Mouse (Mus musculus) lung, embryonic 15.5 days (tissue): Measurements from ENCODE around the gene Vkorc1l1. TPM values are rescaled to one million over a fixed set of nuclear protein-coding genes. Genes with fewer than 3 reads are reported as not detected.

Source experiments
- ATAC-seq: fragments of 200-750 bp; cut with Nextera tagmentation; 2 replicates; pipeline ENCODE4 v1.8.0; 2017; ENCODE audit warnings: moderate number of reproducible peaks, borderline replicate concordance; ENCODE audit not compliant: low FRiP score, low TSS enrichment; ENCODE audit errors: extremely low read depth
- H3K27ac ChIP-seq: fragments of 300-500 bp; sonication (generic); 2 replicates; pipeline ENCODE4 v1.5.1; 2015; ENCODE audit warnings: moderate library complexity, mild to moderate bottlenecking, inconsistent platforms
- H3K27me3 ChIP-seq: fragments of 300-500 bp; sonication (generic); 2 replicates; pipeline ENCODE4 v1.6.1; 2015; ENCODE audit warnings: inconsistent platforms
- H3K36me3 ChIP-seq: fragments of 300-500 bp; sonication (generic); 2 replicates; pipeline ENCODE4 v1.6.1; 2015; ENCODE audit warnings: inconsistent platforms
- H3K4me1 ChIP-seq: fragments of 300-500 bp; sonication (generic); 2 replicates; pipeline ENCODE4 v1.6.1; 2015; ENCODE audit warnings: inconsistent platforms
- H3K4me2 ChIP-seq: fragments of 300-500 bp; sonication (generic); 2 replicates; pipeline ENCODE4 v1.6.1; 2015; ENCODE audit warnings: inconsistent platforms, mild to moderate bottlenecking, moderate library complexity
- H3K4me3 ChIP-seq: fragments of 300-500 bp; sonication (generic); 2 replicates; pipeline ENCODE4 v1.5.1; 2015; ENCODE audit warnings: mild to moderate bottlenecking, inconsistent platforms
- H3K9ac ChIP-seq: fragments of 300-500 bp; sonication (generic); 2 replicates; pipeline ENCODE4 v1.6.1; 2015; ENCODE audit warnings: inconsistent platforms
- H3K9me3 ChIP-seq: fragments of 300-500 bp; sonication (generic); 2 replicates; pipeline ENCODE4 v1.6.1; 2016; ENCODE audit warnings: inconsistent platforms
- WGBS: fragments of 180-500 bp; shearing (Covaris S2); methylation state at CpG from one replicate; pipeline ENCODE4 v1.1.7; 2015; 5-methylcytosine and 5-hydroxymethylcytosine counted together
- polyA plus RNA-seq: library from polyadenylated mRNA; unstranded; fragments of >200 nt; fragmentation: Nextera tagmentation; extraction: Ambion mirVana; gene quantifications from 2 replicates; pipeline ENCODE4 v1.2.1, GENCODE M21; 2015

Gene Vkorc1l1
- polyA plus RNA-seq, 1 experiment from 2014 or later: 24.8 TPM

DNA sequence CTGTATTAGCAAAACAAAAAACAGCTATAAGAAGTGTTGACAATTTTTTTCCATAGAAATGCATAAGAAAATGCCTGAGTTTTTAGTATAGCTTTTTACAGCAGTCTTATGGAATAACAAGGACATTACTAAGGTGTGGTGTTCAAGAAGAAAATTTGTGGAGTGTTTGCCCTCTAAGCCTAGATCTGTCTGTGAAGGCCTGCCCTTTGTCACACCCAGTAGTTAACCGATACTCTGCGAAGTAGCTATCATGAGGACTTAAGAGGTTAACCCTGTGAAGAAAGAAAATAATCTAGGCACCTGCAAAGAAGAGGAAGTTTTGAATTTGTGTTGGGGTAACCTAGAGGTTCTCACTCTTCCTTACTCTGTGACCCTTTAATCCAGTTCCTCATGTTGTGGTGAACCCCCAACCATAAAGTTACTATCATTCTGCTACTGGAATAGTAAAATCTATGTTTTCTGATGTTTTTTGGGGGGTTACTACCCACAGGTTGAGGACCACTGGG, 5.8 kb downstream of the Vkorc1l1 start:
- no peak overlapping the region for H3K9ac ChIP-seq
- H3K36me3 ChIP-seq: 0 out of 2 replicates have a peak, but pooled peaks cover 3% of the 10 kb centered on the region
- H3K4me2 ChIP-seq: no peak overlapping the region
- ATAC-seq: no peak
- H3K9me3 ChIP-seq: no peaks in the 10 kb centered on the region
- 70% methylated on average over 2 of the region's 2 CpGs for WGBS
- H3K27ac ChIP-seq: no peak overlapping the region
- H3K27me3 ChIP-seq: no peaks in the 10 kb centered on the region
- H3K4me1 ChIP-seq: peaks cover 7% of the 10 kb centered on the region
- no peak overlapping the region for H3K4me3 ChIP-seq

DNA sequence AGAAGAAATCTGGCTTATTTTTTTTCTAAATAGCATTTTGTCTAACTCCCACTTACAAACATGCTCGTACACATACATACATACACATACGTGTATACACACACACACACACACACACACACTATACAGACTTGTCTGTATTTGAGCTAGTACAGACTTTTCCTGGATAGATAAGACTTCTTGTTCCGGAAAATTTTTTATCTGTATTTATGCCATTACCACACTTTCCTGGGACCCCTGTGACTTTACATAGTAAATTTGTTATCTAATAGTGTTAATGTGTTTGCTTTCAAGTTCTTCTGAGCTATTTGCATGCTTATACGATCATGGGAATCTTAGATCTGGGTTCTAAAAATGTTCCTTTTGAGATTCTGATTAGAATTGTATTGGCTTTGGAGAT, 10.4 kb downstream of the Vkorc1l1 start:
- no peaks in the 10 kb centered on the region for H3K27me3 ChIP-seq

DNA sequence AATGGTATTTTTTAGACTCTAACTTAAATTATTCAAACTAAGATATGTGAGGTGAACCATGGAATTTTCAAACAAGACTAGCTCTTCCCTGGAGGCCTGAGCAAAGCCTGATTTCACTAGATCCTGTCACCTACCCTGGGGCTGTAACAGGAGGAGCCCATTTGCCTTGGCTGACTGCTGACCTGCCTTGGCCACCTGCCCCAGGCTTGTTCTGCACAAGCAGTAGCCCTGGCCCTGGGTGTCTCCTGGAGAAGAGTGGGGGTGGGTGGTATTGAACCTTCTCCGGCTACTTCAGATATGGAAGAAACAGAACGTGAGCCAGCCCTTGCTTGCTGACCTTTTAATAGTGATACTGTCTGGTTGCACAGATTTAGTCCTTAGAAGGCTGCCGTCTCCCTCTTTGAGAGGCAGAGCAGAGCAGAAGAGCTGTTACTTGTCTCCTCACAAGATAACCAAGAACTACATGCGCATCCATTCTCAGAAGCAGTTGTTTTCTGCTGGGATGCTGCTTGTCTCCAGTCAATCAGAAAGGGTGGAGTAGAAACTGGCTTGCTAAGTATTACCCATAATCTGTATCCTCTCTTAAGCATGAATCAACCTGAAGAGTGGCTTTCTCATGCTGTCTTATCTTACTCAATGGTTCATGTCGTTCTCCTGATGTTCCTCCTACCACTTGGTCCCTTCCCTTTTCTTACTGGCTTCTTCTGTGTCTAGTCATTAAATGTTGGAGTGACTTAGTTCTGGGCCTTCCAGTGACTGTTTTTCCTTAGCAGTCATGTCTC, 12.9 kb downstream of the Vkorc1l1 start:
- H3K27me3 ChIP-seq: no peaks in the 10 kb centered on the region
- H3K4me1 ChIP-seq: no peaks in the 10 kb centered on the region
- no peak overlapping the region for H3K4me2 ChIP-seq
- no peak for ATAC-seq
- no peaks in the 10 kb centered on the region for H3K36me3 ChIP-seq
- WGBS: 84% methylated on average over 5 of the region's 5 CpGs
- H3K27ac ChIP-seq: no peak overlapping the region
- H3K9me3 ChIP-seq: no peaks in the 10 kb centered on the region
- no peak overlapping the region for H3K9ac ChIP-seq
- H3K4me3 ChIP-seq: no peak overlapping the region

More for the DNA sequence above, 10.4 kb downstream of the Vkorc1l1 start:
- no peak for ATAC-seq
- H3K9me3 ChIP-seq: no peaks in the 10 kb centered on the region
- 85% methylated on average over 4 of the region's 4 CpGs for WGBS
- H3K27ac ChIP-seq: no peak overlapping the region
- H3K4me2 ChIP-seq: no peak overlapping the region
- no peaks in the 10 kb centered on the region for H3K36me3 ChIP-seq
- no peak overlapping the region for H3K4me3 ChIP-seq
- H3K9ac ChIP-seq: no peak overlapping the region
- H3K4me1 ChIP-seq: no peaks in the 10 kb centered on the region

DNA sequence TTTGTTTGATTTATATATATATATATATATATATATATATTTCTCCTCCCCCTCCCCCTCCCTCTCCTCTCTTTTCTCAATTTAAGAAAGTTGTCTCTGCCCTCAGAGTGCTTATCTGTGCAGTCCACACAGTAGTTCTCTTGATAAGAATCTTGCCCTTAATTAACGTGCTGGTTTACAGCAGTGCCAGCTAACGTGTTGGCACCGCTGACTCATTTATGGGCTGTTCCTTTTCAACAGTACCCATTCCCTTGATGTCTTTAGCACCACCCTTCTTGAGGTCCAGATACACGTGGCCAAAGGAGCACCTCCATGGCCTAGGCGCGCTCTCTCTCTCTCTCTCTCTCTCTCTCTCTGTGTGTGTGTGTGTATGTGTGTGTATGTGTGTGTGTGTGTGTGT, 14.0 kb downstream of the Vkorc1l1 start:
- Histone ChIP-seq H3K4me1 (no peaks in the 10 kb centered on the region), H3K4me2 (no peak overlapping the region), H3K9me3 (no peaks in the 10 kb centered on the region), H3K9ac (no peak overlapping the region), H3K4me3 (no peak overlapping the region), H3K36me3 (no peaks in the 10 kb centered on the region), H3K27me3 (no peaks in the 10 kb centered on the region), H3K27ac (no peak overlapping the region)
- no peak for ATAC-seq
- 79% methylated on average over 6 of the region's 6 CpGs for WGBS

DNA sequence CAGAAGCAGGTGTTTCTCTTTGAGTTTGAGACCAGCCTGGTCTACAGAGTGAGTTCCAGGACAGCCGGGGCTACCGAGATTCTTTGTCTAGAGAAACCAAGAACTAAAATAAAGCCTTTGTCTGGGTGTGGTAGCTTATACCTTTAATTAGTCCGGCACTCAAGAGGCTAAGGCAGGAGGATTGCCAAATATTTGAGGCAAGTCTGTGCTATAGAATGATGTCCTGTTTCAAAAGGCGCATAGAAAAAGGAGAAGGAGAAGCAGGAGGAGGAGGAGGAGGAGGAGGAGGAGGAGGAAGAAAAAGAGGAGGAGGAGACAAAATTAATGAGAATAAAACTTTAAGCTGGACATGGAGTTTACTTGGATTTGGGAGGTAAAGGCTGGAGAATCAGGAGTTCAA, 21.5 kb downstream of the Vkorc1l1 start:
- Histone ChIP-seq H3K36me3 (no peaks in the 10 kb centered on the region), H3K4me3 (no peak overlapping the region), H3K9me3 (no peaks in the 10 kb centered on the region), H3K4me1 (no peaks in the 10 kb centered on the region), H3K27me3 (no peaks in the 10 kb centered on the region), H3K27ac (no peak overlapping the region), H3K9ac (no peak overlapping the region), H3K4me2 (no peak overlapping the region)
- 57% methylated on average over 4 of the region's 4 CpGs for WGBS
- no peak for ATAC-seq

DNA sequence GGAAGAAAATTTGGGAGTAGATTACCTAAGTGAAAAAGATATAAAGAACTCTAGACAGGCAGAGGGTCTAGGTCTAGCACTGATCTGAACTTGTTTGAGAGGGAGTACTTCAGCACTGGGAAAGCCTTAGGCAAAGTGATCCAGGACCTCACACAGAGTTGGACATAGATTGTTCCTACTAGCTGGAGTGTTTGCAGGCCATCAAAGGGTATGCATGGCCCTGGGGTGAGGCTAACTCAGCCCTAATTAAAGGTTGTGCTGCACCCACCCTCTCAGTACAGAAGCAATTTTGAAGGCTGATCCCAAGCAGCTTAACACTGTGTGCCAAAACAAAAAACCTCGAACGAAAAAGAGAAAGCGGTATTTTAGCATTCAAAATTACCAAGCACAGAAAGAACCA, 24.7 kb downstream of the Vkorc1l1 start:
- Histone ChIP-seq H3K27me3 (no peaks in the 10 kb centered on the region), H3K4me1 (no peaks in the 10 kb centered on the region), H3K36me3 (peaks cover under 1% of the 10 kb centered on the region), H3K4me2 (no peak overlapping the region), H3K9me3 (no peaks in the 10 kb centered on the region), H3K9ac (no peak overlapping the region), H3K4me3 (no peak overlapping the region), H3K27ac (no peak overlapping the region)
- ATAC-seq: no peak
- WGBS: 86% methylated on average over 3 of the region's 3 CpGs

DNA sequence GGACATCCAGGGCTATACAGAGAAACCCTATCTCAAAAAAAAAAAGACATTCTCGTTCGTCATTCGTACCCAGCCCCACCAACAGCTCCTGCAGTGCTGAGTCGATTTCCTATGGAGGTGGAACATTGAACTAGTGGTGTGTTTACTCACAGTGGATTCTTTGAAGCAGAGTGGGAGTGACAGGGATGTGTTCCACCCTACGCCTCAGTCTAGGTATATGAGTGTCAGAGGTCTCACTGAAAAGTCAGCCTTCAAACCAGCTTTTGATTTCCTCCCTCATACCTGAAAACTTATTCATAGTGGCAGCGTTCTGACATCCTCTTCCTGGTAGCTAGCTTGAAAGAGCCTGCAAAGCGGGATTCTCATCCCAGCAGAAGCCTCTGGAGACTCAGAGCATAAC, 26.6 kb downstream of the Vkorc1l1 start:
- H3K4me3 ChIP-seq: no peak overlapping the region
- H3K27me3 ChIP-seq: no peaks in the 10 kb centered on the region
- H3K9me3 ChIP-seq: no peaks in the 10 kb centered on the region
- H3K36me3 ChIP-seq: peaks cover 7% of the 10 kb centered on the region
- no peak overlapping the region for H3K27ac ChIP-seq
- no peak overlapping the region for H3K9ac ChIP-seq
- H3K4me1 ChIP-seq: no peaks in the 10 kb centered on the region
- ATAC-seq: no peak
- WGBS: 70% methylated on average over 7 of the region's 7 CpGs
- no peak overlapping the region for H3K4me2 ChIP-seq

DNA sequence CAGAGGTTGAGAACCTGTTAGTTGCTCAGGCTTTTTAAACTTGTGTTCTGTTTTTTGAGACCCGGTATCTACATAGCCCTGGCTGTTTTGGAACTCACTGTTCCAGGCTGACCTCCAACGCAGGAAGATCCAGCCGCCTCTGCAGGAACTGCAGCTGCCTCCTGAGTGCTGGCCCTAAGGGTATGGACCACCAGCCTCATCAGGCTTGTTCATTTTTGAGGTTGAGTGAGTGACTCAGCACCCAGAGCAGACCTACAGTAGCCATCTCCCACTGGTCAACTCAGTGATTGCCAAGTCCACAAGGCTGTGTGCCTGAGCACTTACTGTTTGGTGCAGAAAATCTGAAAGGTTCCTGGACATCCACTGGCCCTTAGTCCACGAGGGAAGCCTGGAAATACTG, 29.7 kb downstream of the Vkorc1l1 start:
- no peaks in the 10 kb centered on the region for H3K9me3 ChIP-seq
- no peak overlapping the region for H3K27ac ChIP-seq
- H3K27me3 ChIP-seq: no peaks in the 10 kb centered on the region
- H3K4me3 ChIP-seq: no peak overlapping the region
- H3K9ac ChIP-seq: no peak overlapping the region
- H3K4me1 ChIP-seq: no peaks in the 10 kb centered on the region
- H3K4me2 ChIP-seq: no peak overlapping the region
- WGBS: 75% methylated on average over 4 of the region's 4 CpGs
- no peak for ATAC-seq
- peaks cover 7% of the 10 kb centered on the region for H3K36me3 ChIP-seq

DNA sequence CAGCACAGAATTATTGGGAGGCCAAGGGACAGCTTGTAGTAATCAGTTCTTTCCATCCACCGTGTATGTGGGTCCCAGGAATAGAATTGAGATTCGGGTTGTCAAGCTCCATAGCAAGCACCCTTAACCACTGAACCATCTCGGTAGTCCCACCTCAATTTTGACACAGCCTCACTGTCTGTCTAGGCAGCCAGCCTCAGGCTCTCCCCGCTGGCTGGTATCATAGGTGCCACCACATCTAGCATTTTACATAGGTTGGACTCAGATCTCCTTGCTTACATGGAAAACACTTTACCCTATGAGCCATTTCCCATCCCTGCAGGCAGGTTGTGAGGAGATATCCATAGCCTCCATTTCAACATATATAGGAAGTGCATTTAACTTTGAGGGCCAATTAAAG, 32.6 kb downstream of the Vkorc1l1 start:
- H3K4me3 ChIP-seq: no peak overlapping the region
- no peak for ATAC-seq
- no peak overlapping the region for H3K4me2 ChIP-seq
- no peak overlapping the region for H3K27ac ChIP-seq
- WGBS: 88% methylated on average over 4 of the region's 4 CpGs
- H3K9me3 ChIP-seq: no peaks in the 10 kb centered on the region
- H3K4me1 ChIP-seq: no peaks in the 10 kb centered on the region
- no peak overlapping the region for H3K9ac ChIP-seq
- no peaks in the 10 kb centered on the region for H3K27me3 ChIP-seq
- peaks cover 7% of the 10 kb centered on the region for H3K36me3 ChIP-seq

DNA sequence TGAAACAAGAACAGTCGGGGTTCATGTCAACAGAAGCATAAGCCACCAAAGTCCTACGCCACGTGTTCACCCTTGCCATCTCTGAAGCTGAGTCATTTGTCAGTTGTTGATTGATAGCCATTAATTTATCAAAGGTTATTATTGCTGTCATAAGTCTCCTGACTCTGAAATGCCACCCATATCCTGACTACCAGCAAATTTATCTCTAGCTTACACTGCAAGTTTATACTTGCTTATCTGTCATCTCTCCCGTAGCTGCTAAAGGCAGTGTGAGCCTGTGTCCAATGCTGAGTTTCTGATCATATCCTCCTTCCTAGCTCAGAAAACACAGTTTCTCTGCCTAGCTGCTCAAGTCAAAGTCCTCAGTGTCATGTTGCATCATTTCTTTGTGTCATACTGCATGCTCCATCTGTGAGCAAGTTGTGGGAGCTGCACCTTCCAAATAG, 33.1 kb downstream of the Vkorc1l1 start:
- no peak overlapping the region for H3K4me2 ChIP-seq
- WGBS: 67% methylated on average over 4 of the region's 4 CpGs
- H3K27ac ChIP-seq: no peak overlapping the region
- H3K9me3 ChIP-seq: no peaks in the 10 kb centered on the region
- no peaks in the 10 kb centered on the region for H3K27me3 ChIP-seq
- ATAC-seq: no peak
- H3K4me1 ChIP-seq: 0 out of 2 replicates have a peak, but pooled peaks cover 1% of the 10 kb centered on the region
- H3K4me3 ChIP-seq: no peak overlapping the region
- peaks cover 7% of the 10 kb centered on the region for H3K36me3 ChIP-seq
- no peak overlapping the region for H3K9ac ChIP-seq

DNA sequence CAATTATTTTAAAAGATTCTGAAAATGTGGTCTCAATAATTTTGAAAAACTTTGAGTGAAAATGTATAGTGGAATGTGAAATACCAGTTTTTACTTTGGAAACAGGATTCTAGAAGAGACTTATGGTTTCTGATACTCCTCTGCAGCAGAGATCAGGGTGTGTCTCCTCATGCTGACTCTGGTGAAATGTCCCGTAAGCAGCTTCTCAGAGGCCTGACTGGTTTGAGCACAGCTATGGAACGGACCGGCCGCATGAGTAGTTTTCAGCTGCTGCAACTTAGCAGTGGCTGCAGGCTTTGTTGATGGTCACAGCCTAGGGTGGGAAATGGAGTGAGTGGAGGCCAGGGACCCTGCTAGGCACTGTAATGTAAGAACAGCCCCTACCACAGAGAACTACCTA, 36.0 kb downstream of the Vkorc1l1 start:
- no peak overlapping the region for H3K4me3 ChIP-seq
- no peaks in the 10 kb centered on the region for H3K36me3 ChIP-seq
- 91% methylated on average over 4 of the region's 4 CpGs for WGBS
- 0 out of 2 replicates have a peak, but pooled peaks cover 3% of the 10 kb centered on the region for H3K4me1 ChIP-seq
- H3K9me3 ChIP-seq: no peaks in the 10 kb centered on the region
- H3K27me3 ChIP-seq: no peaks in the 10 kb centered on the region
- H3K9ac ChIP-seq: no peak overlapping the region
- no peak overlapping the region for H3K4me2 ChIP-seq
- ATAC-seq: no peak
- no peak overlapping the region for H3K27ac ChIP-seq

DNA sequence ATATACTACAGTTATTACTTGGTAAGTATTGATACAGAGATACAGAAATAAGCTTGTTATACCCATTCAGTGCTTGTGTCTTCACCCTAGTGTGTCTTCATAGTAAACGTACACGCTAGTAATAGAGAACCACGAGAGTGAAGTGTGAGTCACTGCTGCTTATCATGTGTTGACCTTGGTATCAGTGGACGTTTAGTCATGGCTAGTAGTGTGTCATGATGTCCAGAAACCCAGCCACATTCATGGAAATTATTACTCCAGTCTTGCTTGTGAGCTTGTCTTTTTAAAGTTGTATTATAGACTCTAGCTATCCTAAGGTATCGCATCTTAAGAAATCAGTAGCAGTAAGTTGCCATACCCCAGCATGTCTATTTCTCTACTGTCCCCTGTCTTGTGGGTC, 36.8 kb downstream of the Vkorc1l1 start:
- 0 out of 2 replicates have a peak, but pooled peaks cover 3% of the 10 kb centered on the region for H3K4me1 ChIP-seq
- no peak for ATAC-seq
- no peak overlapping the region for H3K4me3 ChIP-seq
- H3K36me3 ChIP-seq: peaks cover 4% of the 10 kb centered on the region; the same call in 1 of the 2 replicates
- no peaks in the 10 kb centered on the region for H3K27me3 ChIP-seq
- H3K4me2 ChIP-seq: no peak overlapping the region
- H3K27ac ChIP-seq: no peak overlapping the region
- no peaks in the 10 kb centered on the region for H3K9me3 ChIP-seq
- H3K9ac ChIP-seq: no peak overlapping the region
- WGBS: 73% methylated on average over 5 of the region's 5 CpGs
